Mouse (Mus musculus): ENCODE measurements around the gene Map4k5. TPM values are rescaled to one million over a fixed set of nuclear protein-coding genes. Genes with fewer than 3 reads are reported as not detected.

Map4k5 gene
- 23.2 and 25.2 TPM in 2 replicates for polyA plus RNA-seq (2016; fragmentation: Nextera tagmentation; extraction: Ambion mirVana)

GRCm38 (mm10) chr12:69892371-69893251 lies at the start of gene Map4k5, which contains the start of gene Atl1:
Gene Map4k5 (minus strand): TSS chr12:69893200.
Gene Atl1 (plus strand): TSS chr12:69892614.
- Histone ChIP-seq H3K4me1 (replicated peaks) (peaks cover 34% of the 10 kb centered on the region), H3K4me3 (peak within 1 kb of the TSS; percentile 92), H3K36me3 (0 out of 2 replicates have a peak, but pooled peaks cover 3% of the 10 kb centered on the region), H3K9me3 (no peaks in the 10 kb centered on the region), H3K27ac (peak within 1 kb of the TSS; percentile 98), H3K27me3 (ENCODE audit: insufficient read depth, poor library complexity, severe bottlenecking) (no peaks in the 10 kb centered on the region)
- WGBS = under 1% methylated on average over 118 of the region's 118 CpGs
- peak; percentile 87 for DNase-seq (ENCODE audit: low spot score)

GRCm38 (mm10) chr12:69941655-69942329 lies 48.8 kb upstream of the Map4k5 start:
- Histone ChIP-seq H3K27me3 (ENCODE audit: insufficient read depth, poor library complexity, severe bottlenecking) (no peaks in the 10 kb centered on the region), H3K4me3 (no peak overlapping the region), H3K4me1 (replicated peaks) (peaks cover 7% of the 10 kb centered on the region), H3K27ac (no peak overlapping the region), H3K36me3 (peaks cover 27% of the 10 kb centered on the region), H3K9me3 (no peaks in the 10 kb centered on the region)
- no peak for DNase-seq (ENCODE audit: low spot score)
- WGBS = 55% methylated on average over 1 of the region's 1 CpGs

- no peak for DNase-seq (ENCODE audit: low spot score)
- Histone ChIP-seq H3K4me1 (replicated peaks) (peaks cover 7% of the 10 kb centered on the region), H3K36me3 (peaks cover 25% of the 10 kb centered on the region), H3K27me3 (ENCODE audit: insufficient read depth, poor library complexity, severe bottlenecking) (no peaks in the 10 kb centered on the region), H3K9me3 (no peaks in the 10 kb centered on the region), H3K27ac (no peak overlapping the region), H3K4me3 (no peak overlapping the region)
- WGBS = 55% methylated on average over 2 of the region's 2 CpGs
Observed at GRCm38 (mm10) chr12:69939291-69939690, 46.3 kb upstream of the Map4k5 start.

- DNase-seq (ENCODE audit: low spot score) = no peak
- Histone ChIP-seq H3K27ac (no peak overlapping the region), H3K4me3 (no peak overlapping the region), H3K9me3 (no peaks in the 10 kb centered on the region), H3K4me1 (replicated peaks) (peaks cover 7% of the 10 kb centered on the region), H3K36me3 (peaks cover 25% of the 10 kb centered on the region), H3K27me3 (ENCODE audit: insufficient read depth, poor library complexity, severe bottlenecking) (no peaks in the 10 kb centered on the region)
- 67% methylated on average over 5 of the region's 5 CpGs for WGBS
Observed at GRCm38 (mm10) chr12:69937731-69938130, 44.7 kb upstream of the Map4k5 start.

- no peak overlapping the region for H3K4me3 ChIP-seq
- no peaks in the 10 kb centered on the region for H3K27me3 ChIP-seq (ENCODE audit: insufficient read depth, poor library complexity, severe bottlenecking)
- H3K4me1 ChIP-seq (replicated peaks) = no peaks in the 10 kb centered on the region
- H3K9me3 ChIP-seq = no peaks in the 10 kb centered on the region
- DNase-seq (ENCODE audit: low spot score) = no peak
- H3K36me3 ChIP-seq = peaks cover 9% of the 10 kb centered on the region; the same call in 1 of the 2 replicates
- 59% methylated on average over 7 of the region's 7 CpGs for whole genome bisulfite sequencing
- H3K27ac ChIP-seq = no peak overlapping the region
Observed at GRCm38 (mm10) chr12:69926716-69927115, 33.7 kb upstream of the Map4k5 start.

DNA sequence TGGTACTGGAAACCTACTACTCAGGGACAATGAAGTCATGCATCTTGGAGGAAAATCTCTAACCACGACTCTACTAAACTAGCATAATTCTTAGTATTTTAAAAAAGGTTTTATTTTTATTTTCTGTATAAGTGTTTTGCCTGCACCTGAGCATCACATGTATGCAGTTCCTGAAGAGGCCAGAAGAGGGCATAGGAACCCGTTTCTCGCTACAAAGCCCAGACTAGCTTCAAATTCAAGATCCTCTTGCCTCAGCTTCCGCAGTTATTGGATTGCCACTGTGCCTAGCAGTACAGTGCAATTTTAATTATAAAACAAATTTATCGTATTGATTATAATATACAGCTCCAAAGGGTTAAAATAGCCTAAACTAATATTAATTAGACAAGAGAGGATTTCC lies 31.0 kb upstream of the Map4k5 start:
- peak; percentile 37 for DNase-seq (ENCODE audit: low spot score)
- Histone ChIP-seq H3K9me3 (no peaks in the 10 kb centered on the region), H3K27ac (no peak overlapping the region), H3K4me1 (replicated peaks) (no peaks in the 10 kb centered on the region), H3K27me3 (ENCODE audit: insufficient read depth, poor library complexity, severe bottlenecking) (no peaks in the 10 kb centered on the region), H3K4me3 (no peak overlapping the region), H3K36me3 (peaks cover 9% of the 10 kb centered on the region; the same call in 1 of the 2 replicates)
- 14% methylated on average over 5 of the region's 5 CpGs for WGBS

DNA sequence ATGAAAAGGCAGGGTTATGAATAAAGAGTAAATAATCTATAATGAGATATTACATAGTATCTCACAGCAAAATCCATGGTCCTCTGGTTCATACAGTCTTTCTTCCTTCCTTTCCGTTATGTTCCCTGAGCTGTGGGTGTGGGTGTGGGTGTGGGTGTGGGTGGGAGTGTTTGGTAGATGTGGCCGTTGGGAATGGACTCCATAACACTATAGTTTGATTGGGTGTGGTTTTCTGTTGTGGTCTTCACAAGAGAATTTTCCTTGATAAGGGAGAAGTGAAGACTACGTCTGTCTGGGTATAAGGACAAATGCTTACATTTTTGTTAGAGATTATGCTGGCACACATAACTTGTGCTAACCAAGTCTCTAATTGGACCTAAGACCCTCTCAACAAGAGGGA lies 30.6 kb upstream of the Map4k5 start:
- DNase-seq (ENCODE audit: low spot score) = no peak
- Histone ChIP-seq H3K9me3 (no peaks in the 10 kb centered on the region), H3K4me1 (replicated peaks) (no peaks in the 10 kb centered on the region), H3K36me3 (peaks cover 9% of the 10 kb centered on the region; the same call in 1 of the 2 replicates), H3K27me3 (ENCODE audit: insufficient read depth, poor library complexity, severe bottlenecking) (no peaks in the 10 kb centered on the region), H3K4me3 (no peak overlapping the region), H3K27ac (no peak overlapping the region)
- WGBS = 56% methylated on average over 3 of the region's 3 CpGs

DNA sequence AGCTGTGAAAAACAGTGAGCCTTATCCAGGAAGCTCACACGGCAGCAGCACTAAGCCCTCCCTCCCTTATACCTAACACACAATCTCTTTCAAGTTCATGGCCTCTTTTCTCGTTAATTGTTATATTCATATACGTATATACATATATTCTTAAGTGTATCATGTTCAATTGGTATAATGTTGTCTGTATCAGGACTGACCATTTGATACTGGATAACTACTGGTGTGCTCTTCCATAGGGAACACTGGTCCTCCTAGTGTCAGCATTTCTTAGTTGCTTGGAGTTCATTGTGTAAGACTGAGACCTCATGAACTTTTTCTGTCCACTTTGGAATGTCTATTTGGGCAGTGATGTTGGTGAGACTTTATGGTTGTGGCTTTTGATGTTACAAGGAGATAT lies 30.1 kb upstream of the Map4k5 start:
- Histone ChIP-seq H3K4me3 (no peak overlapping the region), H3K4me1 (replicated peaks) (no peaks in the 10 kb centered on the region), H3K36me3 (peaks cover 9% of the 10 kb centered on the region; the same call in 1 of the 2 replicates), H3K27me3 (ENCODE audit: insufficient read depth, poor library complexity, severe bottlenecking) (no peaks in the 10 kb centered on the region), H3K27ac (no peak overlapping the region), H3K9me3 (no peaks in the 10 kb centered on the region)
- no peak for DNase-seq (ENCODE audit: low spot score)
- WGBS = 89% methylated on average over 3 of the region's 3 CpGs

GRCm38 (mm10) chr12:69922099-69922498 lies 29.1 kb upstream of the Map4k5 start:
- WGBS = 89% methylated on average over 1 of the region's 1 CpGs

GRCm38 (mm10) chr12:69917870-69918269 lies 24.9 kb upstream of the Map4k5 start:
- Histone ChIP-seq H3K9me3 (no peaks in the 10 kb centered on the region), H3K36me3 (no peaks in the 10 kb centered on the region), H3K4me1 (replicated peaks) (no peaks in the 10 kb centered on the region), H3K4me3 (no peak overlapping the region), H3K27me3 (ENCODE audit: insufficient read depth, poor library complexity, severe bottlenecking) (no peaks in the 10 kb centered on the region), H3K27ac (no peak overlapping the region)
- 82% methylated on average over 2 of the region's 2 CpGs for WGBS
- DNase-seq (ENCODE audit: low spot score) = no peak

More at GRCm38 (mm10) chr12:69922099-69922498, 29.1 kb upstream of the Map4k5 start:
- H3K9me3 ChIP-seq = no peaks in the 10 kb centered on the region
- H3K4me3 ChIP-seq = no peak overlapping the region
- H3K4me1 ChIP-seq (replicated peaks) = no peaks in the 10 kb centered on the region
- no peak overlapping the region for H3K27ac ChIP-seq
- no peaks in the 10 kb centered on the region for H3K27me3 ChIP-seq (ENCODE audit: insufficient read depth, poor library complexity, severe bottlenecking)
- peaks cover 4% of the 10 kb centered on the region; the same call in 1 of the 2 replicates for H3K36me3 ChIP-seq
- DNase-seq (ENCODE audit: low spot score) = no peak

DNA sequence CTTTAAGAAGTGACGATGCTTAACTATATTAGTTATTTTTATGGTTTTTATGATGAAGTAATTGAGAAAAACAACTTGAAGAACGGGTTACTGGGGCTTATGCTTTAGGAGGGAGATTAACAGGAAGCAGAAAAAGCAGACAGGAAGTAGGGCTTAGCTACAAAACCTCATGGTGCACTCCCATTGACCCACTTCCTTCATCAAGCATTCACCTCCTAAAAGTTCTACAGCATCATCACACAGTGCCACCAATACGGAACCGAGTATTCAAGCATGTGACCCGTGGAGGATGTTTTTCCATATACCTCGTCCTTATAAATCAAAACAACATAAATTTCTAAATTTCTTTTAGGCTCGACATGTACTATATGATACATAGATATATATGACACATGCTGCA lies 19.7 kb upstream of the Map4k5 start:
- H3K27me3 ChIP-seq (ENCODE audit: insufficient read depth, poor library complexity, severe bottlenecking) = no peaks in the 10 kb centered on the region
- H3K9me3 ChIP-seq = no peaks in the 10 kb centered on the region
- no peak overlapping the region for H3K4me3 ChIP-seq
- no peak overlapping the region for H3K27ac ChIP-seq
- WGBS = 90% methylated on average over 7 of the region's 7 CpGs
- DNase-seq (ENCODE audit: low spot score) = no peak
- H3K4me1 ChIP-seq (replicated peaks) = peaks cover 11% of the 10 kb centered on the region
- H3K36me3 ChIP-seq = no peaks in the 10 kb centered on the region

GRCm38 (mm10) chr12:69911906-69912305 lies 18.9 kb upstream of the Map4k5 start:
- H3K27ac ChIP-seq = no peak overlapping the region
- WGBS = 84% methylated on average over 7 of the region's 7 CpGs
- H3K36me3 ChIP-seq = no peaks in the 10 kb centered on the region

DNA sequence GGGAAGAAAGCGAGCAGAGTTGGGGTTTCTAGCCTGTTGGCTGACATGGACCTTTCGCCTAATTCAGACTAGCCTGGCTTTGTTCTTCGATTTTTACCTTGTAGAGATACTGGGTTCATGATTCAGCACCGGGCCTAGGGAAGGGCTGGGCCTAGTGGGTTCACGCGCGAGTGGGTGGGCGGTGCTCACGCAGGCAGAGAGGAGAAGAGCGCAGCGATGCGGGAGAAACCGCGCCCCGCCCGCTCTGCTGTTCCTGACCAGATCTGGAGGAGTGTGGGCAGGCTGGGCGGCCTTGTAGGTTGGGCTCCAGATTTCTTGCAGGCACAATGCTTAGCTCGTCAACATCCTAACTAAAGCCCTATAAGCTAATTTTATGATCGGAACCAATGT lies 15.5 kb upstream of the Map4k5 start:
- H3K9me3 ChIP-seq = no peaks in the 10 kb centered on the region
- H3K27me3 ChIP-seq (ENCODE audit: insufficient read depth, poor library complexity, severe bottlenecking) = no peaks in the 10 kb centered on the region
- peaks cover 19% of the 10 kb centered on the region for H3K4me1 ChIP-seq (replicated peaks)
- peak overlapping the region; percentile 68 for H3K4me3 ChIP-seq
- DNase-seq (ENCODE audit: low spot score) = peak; percentile 36
- H3K36me3 ChIP-seq = no peaks in the 10 kb centered on the region
- WGBS = 24% methylated on average over 19 of the region's 19 CpGs
- H3K27ac ChIP-seq = peak overlapping the region; percentile 95

More at GRCm38 (mm10) chr12:69911906-69912305, 18.9 kb upstream of the Map4k5 start:
- Histone ChIP-seq H3K4me1 (replicated peaks) (peaks cover 19% of the 10 kb centered on the region), H3K27me3 (ENCODE audit: insufficient read depth, poor library complexity, severe bottlenecking) (no peaks in the 10 kb centered on the region), H3K9me3 (no peaks in the 10 kb centered on the region), H3K4me3 (no peak overlapping the region)
- DNase-seq (ENCODE audit: low spot score) = no peak

Measured in hindbrain, embryonic 10.5 days (tissue).